ENCODE assay signal across 8 mouse cellular contexts in the genomic region with DNA sequence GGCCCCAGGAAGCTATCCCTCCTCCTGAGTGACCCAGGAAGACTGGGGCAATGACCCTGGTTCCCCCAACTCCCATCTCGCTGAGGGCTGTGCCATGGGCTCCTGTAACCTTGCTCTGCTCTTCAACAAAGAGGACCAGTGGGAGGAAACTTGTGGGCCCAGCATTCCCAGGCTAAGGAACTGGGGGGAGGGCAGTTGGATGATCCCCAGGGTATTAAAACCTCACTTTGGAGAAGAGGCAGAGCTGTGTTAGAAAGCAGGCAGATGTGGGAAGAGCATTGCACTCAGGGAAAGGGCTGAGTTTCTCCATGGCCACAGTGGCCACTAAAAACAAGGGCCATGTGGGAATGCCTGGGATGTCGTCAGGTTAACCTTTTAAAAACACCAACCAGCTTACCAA.
DNase-seq lines count a peak whose midpoint lies in the region; ATAC-seq lines count a peak whose summit lies in the region.

No protein-coding gene starts in this region.

- H3K9ac ChIP-seq in kidney, embryonic 14.5 days (ENCODE audit: low read depth, low read length): peak overlapping the region; percentile 51; the same call in 1 of the 2 replicates
- peak overlapping the region; percentile 44 for H3K9ac ChIP-seq in embryonic facial prominence, embryonic 11.5 days (replicated peaks; ENCODE audit: low read length)
- peak overlapping the region; percentile 71 for H3K9ac ChIP-seq in hindbrain, embryonic 14.5 days
- H3K9ac ChIP-seq in midbrain, embryonic 14.5 days (replicated peaks; ENCODE audit: low read length): peak overlapping the region; percentile 54; the same call in 1 of the 2 replicates

- DNase-seq in kidney, postnatal 36 days: no peak
- peak; percentile 26 for DNase-seq in embryonic facial prominence, embryonic 11.5 days (ENCODE audit: low spot score)
- DNase-seq in hindbrain, embryonic 14.5 days (ENCODE audit: low spot score): no peak
- no peak for DNase-seq in midbrain, embryonic 14.5 days
- DNase-seq in cerebellum, postnatal 14 days: no peak
- DNase-seq in testis, postnatal 10 days (ENCODE audit: low spot score): no peak

- H3K4me1 ChIP-seq in kidney, embryonic 14.5 days (ENCODE audit: control insufficient read depth, insufficient read depth, low read length): peaks cover 54% of the 10 kb centered on the region
- peaks cover 23% of the 10 kb centered on the region for H3K4me1 ChIP-seq in embryonic facial prominence, embryonic 11.5 days (ENCODE audit: control insufficient read depth, insufficient read depth, low read length)
- H3K4me1 ChIP-seq in hindbrain, embryonic 14.5 days (replicated peaks; ENCODE audit: control insufficient read depth, insufficient read depth, low read length): peaks cover 75% of the 10 kb centered on the region
- peaks cover 75% of the 10 kb centered on the region for H3K4me1 ChIP-seq in midbrain, embryonic 14.5 days (ENCODE audit: control insufficient read depth, insufficient read depth, low read length)

- ATAC-seq in kidney, embryonic 14.5 days (ENCODE audit: low FRiP score, low TSS enrichment): no peak
- ATAC-seq in embryonic facial prominence, embryonic 11.5 days (replicated peaks; ENCODE audit: insufficient number of reproducible peaks, low FRiP score, low TSS enrichment, low read depth): no peak
- no peak for ATAC-seq in hindbrain, embryonic 14.5 days (ENCODE audit: low FRiP score)
- no peak for ATAC-seq in midbrain, embryonic 14.5 days (ENCODE audit: low FRiP score, low TSS enrichment)
- no peak for ATAC-seq in monocyte, adult 5-6 weeks (replicated peaks; ENCODE audit: insufficient number of reproducible peaks, low FRiP score, low TSS enrichment, poor library complexity, severe bottlenecking)

- H3K36me3 ChIP-seq in kidney, embryonic 14.5 days (ENCODE audit: control insufficient read depth, insufficient read depth, low read length): peaks cover 30% of the 10 kb centered on the region
- no peaks in the 10 kb centered on the region; the same call in none of the 2 replicates for H3K36me3 ChIP-seq in embryonic facial prominence, embryonic 11.5 days (replicated peaks; ENCODE audit: control insufficient read depth, insufficient read depth, low read depth, low read length)
- H3K36me3 ChIP-seq in hindbrain, embryonic 14.5 days (replicated peaks; ENCODE audit: control insufficient read depth, insufficient read depth): peaks cover 13% of the 10 kb centered on the region; the same call in 1 of the 2 replicates
- peaks cover 27% of the 10 kb centered on the region for H3K36me3 ChIP-seq in midbrain, embryonic 14.5 days (ENCODE audit: control insufficient read depth, insufficient read depth, low read length)

- no peak overlapping the region for H3K4me3 ChIP-seq in kidney, embryonic 14.5 days (ENCODE audit: low read length)
- no peak overlapping the region for H3K4me3 ChIP-seq in embryonic facial prominence, embryonic 11.5 days (ENCODE audit: low read depth, low read length)
- H3K4me3 ChIP-seq in hindbrain, embryonic 14.5 days (replicated peaks; ENCODE audit: low read length): no peak overlapping the region
- no peak overlapping the region for H3K4me3 ChIP-seq in midbrain, embryonic 14.5 days (replicated peaks; ENCODE audit: low read depth, low read length)

- no peak overlapping the region for H3K4me2 ChIP-seq in kidney, embryonic 14.5 days (replicated peaks; ENCODE audit: low read depth, low read length)
- H3K4me2 ChIP-seq in embryonic facial prominence, embryonic 11.5 days (ENCODE audit: low read depth, low read length): no peak overlapping the region
- 0 out of 2 replicates have a peak overlapping the region, but pooled peaks have one; percentile 10 for H3K4me2 ChIP-seq in hindbrain, embryonic 14.5 days (replicated peaks)
- peak overlapping the region; percentile 39; the same call in 1 of the 2 replicates for H3K4me2 ChIP-seq in midbrain, embryonic 14.5 days (ENCODE audit: low read length)

- H3K27ac ChIP-seq in kidney, embryonic 14.5 days (ENCODE audit: low read depth, low read length): peak overlapping the region; percentile 87
- H3K27ac ChIP-seq in embryonic facial prominence, embryonic 11.5 days (replicated peaks; ENCODE audit: low read depth, low read length): peak overlapping the region; percentile 48
- H3K27ac ChIP-seq in hindbrain, embryonic 14.5 days: peak overlapping the region; percentile 100
- H3K27ac ChIP-seq in midbrain, embryonic 14.5 days (replicated peaks; ENCODE audit: low read depth, low read length): peak overlapping the region; percentile 99

- WGBS in kidney, embryonic 14.5 days: 30% methylated on average over 2 of the region's 2 CpGs
- 27% methylated on average over 2 of the region's 2 CpGs for WGBS in embryonic facial prominence, embryonic 11.5 days
- WGBS in hindbrain, embryonic 14.5 days: 25% methylated on average over 2 of the region's 2 CpGs
- 32% methylated on average over 2 of the region's 2 CpGs for WGBS in midbrain, embryonic 14.5 days

- no peaks in the 10 kb centered on the region for H3K9me3 ChIP-seq in kidney, embryonic 14.5 days (ENCODE audit: control insufficient read depth, low read length)
- no peaks in the 10 kb centered on the region for H3K9me3 ChIP-seq in embryonic facial prominence, embryonic 11.5 days (replicated peaks; ENCODE audit: control insufficient read depth, low read length)
- no peaks in the 10 kb centered on the region for H3K9me3 ChIP-seq in hindbrain, embryonic 14.5 days (ENCODE audit: control insufficient read depth, low read length)
- H3K9me3 ChIP-seq in midbrain, embryonic 14.5 days (ENCODE audit: control insufficient read depth, low read length): no peaks in the 10 kb centered on the region

- H3K27me3 ChIP-seq in kidney, embryonic 14.5 days (ENCODE audit: control insufficient read depth, insufficient read depth, low read length): no peaks in the 10 kb centered on the region
- H3K27me3 ChIP-seq in embryonic facial prominence, embryonic 11.5 days (ENCODE audit: control insufficient read depth, insufficient read depth, low read length): no peaks in the 10 kb centered on the region
- H3K27me3 ChIP-seq in hindbrain, embryonic 14.5 days (ENCODE audit: control insufficient read depth, insufficient read depth, low read length): no peaks in the 10 kb centered on the region
- no peaks in the 10 kb centered on the region for H3K27me3 ChIP-seq in midbrain, embryonic 14.5 days (ENCODE audit: control insufficient read depth, insufficient read depth, low read length)

Comparison
In these comparisons a context has a peak if more than half of its experiments do, and no peak if none do; other contexts are left out.
1. H3K27ac ChIP-seq: peak in every context shown above with its lines; median percentile 100 in hindbrain, embryonic 14.5 days; 99 in midbrain, embryonic 14.5 days; 87 in kidney, embryonic 14.5 days; 48 in embryonic facial prominence, embryonic 11.5 days.
2. H3K4me2 ChIP-seq: peak in hindbrain, embryonic 14.5 days (single experiment) and midbrain, embryonic 14.5 days (single experiment); none in kidney, embryonic 14.5 days (single experiment) and embryonic facial prominence, embryonic 11.5 days (single experiment).
3. Peak in every context shown above with its lines, with median percentiles within 50 percentile points of each other: H3K9ac ChIP-seq.